Mouse (Mus musculus): ENCODE data around the gene Cacna1d.
A peak's percentile ranks its signal among the peaks of the same experiment; 100 is the strongest.

The Cacna1d gene

DNA sequence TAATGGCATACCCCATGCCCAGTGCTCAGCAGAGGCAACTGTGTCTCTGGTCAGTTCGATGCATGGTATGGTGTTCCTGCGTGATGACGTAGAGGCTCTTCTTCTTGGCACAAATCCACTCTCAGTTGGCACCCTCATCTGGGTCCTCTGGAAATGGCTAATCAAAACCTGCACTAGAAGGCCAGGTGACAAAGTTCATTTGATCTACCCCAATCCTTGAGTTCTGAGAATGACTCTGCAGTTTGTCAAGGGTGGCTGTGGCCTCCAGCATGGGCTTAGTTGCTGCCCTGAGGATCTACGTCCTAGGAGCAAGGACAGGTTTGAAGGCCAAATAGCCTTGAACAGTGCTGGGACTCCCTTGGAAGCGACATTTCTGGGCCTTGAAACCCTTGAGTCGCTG lies 472.4 kb downstream of the Cacna1d start:
- DNase-seq (ENCODE audit: low read depth) = no peak

DNA sequence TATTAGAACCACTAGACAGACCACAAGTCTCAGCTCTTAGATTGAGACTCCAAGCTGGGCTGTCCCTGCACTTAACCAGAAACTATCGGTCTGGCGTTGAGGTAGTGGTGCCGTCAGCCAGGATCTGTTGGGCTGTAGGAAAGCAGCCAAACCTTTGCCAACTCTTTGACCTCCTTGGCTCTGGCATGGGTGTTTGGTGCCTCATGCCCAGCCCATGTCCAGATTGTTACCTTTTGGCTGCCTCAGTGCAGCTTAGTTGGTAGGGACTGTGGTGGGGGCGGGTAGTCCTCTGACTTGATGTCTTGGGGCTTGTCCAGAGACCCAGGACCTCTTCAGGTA lies 472.8 kb downstream of the Cacna1d start:
- DNase-seq (ENCODE audit: low read depth) = peak; percentile 40

DNA sequence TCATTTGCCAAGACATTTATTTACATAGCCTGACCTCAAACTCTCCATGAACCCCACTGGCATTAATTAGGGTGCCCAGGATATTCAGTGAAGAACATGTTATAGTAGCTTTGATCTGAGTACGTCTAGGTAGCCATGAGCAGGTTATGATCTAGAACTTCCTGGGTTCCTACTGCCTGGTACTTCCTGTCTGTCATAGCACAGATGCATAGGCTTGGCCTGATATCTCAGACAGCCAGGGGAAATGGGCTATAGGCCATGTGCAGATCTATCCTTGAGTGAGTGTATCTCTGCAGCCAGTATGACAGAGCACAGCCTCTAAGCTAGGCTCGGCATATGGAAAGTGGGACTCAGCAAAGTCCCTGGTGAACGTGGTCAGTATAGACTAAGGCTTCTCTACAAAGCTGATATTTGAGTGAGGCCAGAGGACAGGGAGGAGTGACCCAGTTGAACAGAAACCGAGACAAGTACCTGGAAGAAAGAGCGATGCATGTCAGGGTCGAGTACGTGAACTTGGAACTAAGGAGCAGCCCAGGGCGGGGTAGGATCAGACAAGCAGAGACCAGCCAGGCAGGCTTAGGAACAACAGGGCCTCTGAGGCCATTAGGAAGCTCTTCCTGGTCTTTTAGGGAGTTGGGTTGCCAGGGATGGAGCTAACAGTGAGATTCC lies 473.3 kb downstream of the Cacna1d start:
- no peak for DNase-seq (ENCODE audit: low read depth)

DNA sequence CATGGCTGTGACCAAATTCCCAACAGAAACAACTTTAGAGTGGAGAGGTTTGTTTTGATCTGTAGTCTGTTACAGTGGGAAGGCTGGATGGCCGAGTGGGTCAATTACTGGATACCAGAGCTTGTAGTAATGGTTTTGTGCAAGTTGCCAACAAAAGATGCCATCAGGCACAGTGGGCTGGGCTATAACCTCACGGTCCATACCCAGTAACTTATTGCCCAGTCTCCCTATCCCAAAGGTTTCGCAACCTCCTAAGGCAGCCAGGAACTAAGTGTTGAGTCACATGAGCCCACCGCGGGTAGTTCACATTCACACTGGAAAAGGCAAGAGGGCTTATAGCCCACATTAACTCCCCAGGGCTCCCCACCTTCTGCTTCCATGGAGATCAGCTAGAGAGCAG lies 474.6 kb downstream of the Cacna1d start:
- DNase-seq (ENCODE audit: low read depth) = peak; percentile 85

DNA sequence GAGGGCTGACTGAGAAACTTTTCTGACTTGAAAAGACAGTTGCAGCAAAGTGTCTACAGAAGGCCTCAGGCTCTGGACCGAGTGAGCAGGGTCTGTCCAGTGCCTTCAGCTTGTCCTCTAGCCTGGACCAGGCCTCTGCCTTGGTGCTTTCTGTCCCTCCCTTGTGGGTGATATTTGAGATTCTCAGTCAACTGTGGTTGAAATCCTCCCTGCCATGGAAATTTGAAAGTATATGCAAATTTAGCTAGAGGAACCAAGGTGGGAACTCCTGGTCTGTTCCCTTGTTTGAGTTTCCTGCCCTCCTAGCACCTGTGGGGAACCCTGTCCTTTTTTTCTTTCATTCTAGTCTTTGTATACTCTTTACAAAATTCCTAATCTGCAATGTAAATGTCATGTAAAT lies 476.2 kb downstream of the Cacna1d start:
- no peak for DNase-seq (ENCODE audit: low read depth)

DNA sequence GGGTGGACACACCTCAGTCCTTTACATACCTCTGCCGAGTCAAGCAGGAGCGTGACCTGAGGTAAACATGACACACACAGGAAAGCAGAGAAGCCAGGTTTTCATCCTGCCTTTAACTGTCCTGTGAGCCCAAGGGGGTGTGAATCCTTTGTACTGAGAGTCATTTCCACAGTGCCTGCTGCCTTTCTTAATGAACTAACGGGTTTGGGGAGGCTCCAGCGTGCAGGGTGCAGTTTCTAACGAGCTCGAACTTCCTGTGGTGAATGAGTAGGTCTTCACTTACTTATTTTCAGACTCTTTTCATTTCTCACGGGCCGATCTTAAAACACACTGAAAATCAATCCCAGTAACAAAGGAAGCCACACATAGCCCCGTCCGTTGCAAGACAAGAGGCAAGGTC lies 476.8 kb downstream of the Cacna1d start:
- no peak for DNase-seq (ENCODE audit: low read depth)

DNA sequence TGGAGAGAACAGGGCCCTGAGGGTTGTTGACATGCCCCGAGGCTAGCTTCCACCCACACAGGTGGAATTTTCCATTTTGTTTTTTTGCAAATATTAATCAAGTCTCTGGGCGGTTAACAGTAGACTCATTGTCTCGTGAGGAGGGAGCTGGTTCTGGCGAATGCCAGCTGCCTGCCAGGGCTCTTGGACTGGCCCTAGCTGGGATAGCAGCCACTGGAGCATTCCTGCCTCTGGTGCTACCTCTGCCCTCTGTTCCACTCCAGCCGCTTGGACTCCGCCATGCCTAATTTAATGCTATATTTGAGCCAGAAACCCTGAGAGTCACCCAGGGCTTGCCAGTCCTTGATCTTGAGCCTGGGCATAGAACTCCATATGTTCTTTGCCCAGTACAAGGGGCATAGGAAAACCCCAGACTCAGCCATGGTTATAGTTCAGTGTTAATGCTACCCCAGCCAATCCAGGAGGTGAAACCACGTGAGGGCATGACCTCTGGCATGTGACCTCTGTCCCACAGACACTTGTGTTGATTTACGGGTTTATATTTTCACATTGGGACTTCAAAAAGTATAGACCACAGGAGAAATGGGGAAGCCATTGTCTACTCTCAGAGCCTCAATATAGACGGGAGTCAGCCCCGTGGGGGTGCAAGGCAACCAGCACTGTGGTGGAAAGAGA lies 479.2 kb downstream of the Cacna1d start:
- peak; percentile 85 for DNase-seq (ENCODE audit: low read depth)

DNA sequence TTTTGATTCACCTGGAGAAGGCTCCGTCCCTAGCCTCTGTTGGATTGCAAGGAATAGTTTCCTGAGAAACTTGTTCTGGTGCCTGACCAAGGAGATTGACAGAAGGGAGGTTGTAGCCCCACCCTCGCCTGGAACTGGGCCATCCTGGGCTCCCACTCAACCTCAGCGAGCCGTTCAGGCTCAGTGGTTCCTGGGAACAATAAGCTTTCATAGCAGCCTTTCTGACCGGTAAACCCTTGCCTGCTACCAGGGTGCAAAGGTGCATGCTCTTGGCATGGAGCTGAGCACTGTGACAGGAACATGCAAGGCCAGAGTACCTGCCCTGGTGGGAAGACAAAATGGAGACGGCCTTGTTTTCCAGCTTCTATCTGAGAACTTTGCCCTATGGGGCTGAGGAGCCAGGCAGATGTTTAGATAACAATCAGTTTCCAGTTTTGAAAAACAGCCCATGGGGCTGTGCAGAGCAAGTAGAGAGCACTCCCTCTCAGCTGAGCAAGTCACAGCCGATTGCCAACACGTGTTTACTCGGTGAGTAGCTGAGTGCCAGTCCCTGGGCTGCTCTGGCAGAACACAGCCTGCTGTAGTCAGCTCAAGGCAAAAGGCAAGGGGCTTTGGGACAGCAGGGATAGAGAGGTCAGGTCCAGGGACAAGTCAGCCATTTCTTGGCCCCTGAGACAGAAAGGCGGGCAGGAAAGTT lies 481.2 kb downstream of the Cacna1d start:
- DNase-seq (ENCODE audit: low read depth) = peak; percentile 83

DNA sequence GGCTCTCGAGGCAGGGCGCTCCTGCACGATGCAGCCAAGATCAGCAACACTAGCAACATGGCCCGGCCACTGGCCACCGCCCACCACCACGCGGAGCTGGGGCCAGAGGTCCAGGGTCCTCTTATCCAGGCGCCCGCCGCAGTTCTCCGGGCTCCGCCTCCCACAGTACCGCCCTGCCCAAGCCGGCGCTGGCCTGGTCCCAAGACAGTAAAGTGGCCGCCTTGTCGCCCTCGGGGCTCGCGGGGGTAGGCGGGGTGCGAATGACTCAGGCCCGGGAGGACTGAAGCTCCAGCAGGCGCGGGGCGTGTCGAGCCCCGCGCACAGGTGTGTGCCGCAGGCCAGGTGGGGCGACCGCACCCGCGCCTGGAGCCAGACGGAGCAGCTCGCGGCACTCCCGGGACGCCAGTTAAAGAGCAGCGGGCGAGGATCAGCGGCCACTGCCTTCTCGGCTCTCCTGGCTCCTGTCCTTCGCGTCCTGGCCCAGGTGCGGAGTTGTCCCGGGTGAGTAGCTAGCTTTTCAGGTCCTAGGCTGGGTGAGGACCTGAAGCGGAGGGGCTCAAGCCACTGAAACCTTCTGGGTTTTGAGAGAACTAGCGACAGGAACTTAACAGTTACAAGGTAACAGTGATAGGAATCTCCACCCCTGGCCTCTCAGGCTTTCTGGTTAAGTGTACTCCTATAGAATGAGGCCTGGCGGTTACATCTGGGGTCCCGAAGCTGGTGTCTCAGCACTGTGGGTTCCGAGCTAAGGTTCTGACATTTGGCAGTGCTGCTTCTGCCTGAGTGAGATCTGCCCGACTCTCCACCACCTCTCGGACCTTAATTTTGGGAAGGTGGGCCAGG lies 482.3 kb downstream of the Cacna1d start, which contains the start of the genes Il17rb and Chdh:
Gene Il17rb (minus strand): TSS at position 164 of the 843 bp plus-strand sequence.
Gene Chdh (plus strand): TSS at position 291 of the 843 bp plus-strand sequence.
- DNase-seq (ENCODE audit: low read depth) = no peak

DNA sequence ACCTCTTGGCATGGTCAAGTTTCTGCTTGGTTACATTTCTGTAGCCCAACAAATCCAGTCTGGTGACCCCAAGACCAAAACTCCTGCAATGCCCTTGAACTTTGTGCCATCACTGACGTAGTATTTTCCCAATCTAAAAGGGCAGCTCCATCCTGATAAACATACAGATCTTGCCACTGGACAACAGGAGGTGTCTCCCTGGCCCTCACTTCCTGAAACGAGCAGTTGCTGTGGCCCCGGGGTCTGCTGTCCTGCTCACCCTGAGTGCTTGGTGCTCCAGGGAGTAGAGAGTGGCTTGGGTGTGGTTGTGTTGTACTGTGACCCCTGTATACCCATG lies 491.8 kb downstream of the Cacna1d start:
- DNase-seq (ENCODE audit: low read depth) = no peak

DNA sequence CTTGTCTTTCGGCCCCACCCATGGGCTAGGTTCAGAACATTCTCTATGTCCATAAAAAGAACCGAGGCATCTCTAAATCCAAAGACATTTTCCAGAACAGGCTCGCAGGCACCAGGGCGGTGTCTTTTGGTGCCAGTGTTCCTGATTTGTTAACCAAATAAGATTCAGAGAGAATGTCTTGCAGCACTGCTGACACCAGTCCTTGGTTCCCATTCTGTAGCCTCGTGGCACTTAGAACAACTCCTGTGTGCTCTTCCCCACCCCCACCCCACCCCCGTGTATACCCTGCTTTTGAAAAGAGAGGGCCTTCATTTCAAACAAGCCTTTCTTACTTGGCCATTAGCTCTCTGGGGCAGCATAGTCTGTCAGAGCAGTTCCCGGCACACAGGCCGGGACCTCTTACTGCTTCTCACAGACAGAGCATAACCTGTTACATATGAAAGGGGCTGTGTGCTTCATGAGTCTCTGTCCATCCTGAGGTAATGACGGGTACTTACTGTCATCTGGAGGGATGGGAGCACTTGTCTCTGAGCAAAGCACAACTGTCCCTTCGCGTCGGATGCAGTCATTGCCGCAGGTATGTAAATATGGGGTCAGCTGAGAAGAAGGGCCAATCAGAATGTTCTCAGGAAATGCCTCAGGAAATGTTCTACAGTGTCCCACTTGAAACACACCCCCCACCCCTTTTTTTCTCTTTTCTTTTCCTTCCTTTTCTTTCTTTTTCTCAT lies 492.3 kb downstream of the Cacna1d start:
- no peak for DNase-seq (ENCODE audit: low read depth)

DNA sequence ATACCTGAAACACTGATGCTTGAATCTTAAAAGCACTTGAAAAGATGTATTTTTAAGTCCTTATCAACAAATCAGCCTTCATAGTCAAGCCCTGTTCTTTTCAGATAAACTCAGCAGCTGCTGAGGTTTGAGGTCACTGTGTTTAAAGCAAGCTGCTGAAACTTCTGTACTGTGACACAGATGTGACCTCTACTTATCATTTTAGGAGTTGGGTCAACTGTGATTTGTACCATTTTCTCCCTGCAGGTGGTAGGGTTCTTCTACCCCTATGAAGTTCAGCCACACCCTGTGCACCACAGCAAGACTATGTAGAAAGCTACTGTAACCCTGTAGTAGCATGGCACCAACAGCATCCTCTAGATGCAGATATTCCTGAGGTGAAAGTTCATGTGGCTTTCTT lies 493.9 kb downstream of the Cacna1d start:
- no peak for DNase-seq (ENCODE audit: low read depth)

DNA sequence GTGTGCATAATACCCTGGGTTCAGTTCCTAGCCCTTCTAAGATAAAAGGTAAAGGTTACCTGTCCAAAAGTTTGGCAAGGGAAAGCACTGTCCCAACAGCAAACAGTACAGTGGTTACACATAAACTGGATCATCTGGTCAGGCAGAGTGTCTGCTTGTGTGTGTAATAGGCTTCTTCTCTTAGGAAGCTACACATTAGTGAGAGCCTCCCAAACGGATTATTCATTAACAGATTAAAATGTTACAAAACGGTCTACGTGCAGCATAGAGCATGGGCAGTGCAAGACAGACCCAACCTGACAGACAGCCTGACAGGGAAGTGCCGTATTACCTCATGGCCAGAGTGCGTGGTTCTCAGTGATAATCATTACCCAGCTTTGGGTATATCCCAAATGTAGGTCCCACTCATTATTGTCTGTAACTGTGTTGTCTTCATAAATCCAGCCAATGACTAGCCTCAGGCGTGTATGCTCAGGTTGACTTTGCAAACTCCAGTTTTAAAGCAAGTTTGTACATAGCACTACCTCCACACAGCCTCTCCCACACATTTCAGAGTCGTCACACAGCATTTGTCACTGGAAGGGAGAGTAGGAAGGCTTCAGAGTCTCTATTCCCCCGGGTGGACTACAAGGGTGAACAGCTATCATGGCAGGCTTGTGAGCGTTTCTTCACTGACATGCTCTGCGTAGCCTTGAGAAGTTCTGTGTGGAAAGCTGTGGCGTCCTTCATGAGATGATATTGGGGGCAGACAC lies 495.1 kb downstream of the Cacna1d start:
- DNase-seq (ENCODE audit: low read depth) = no peak

DNA sequence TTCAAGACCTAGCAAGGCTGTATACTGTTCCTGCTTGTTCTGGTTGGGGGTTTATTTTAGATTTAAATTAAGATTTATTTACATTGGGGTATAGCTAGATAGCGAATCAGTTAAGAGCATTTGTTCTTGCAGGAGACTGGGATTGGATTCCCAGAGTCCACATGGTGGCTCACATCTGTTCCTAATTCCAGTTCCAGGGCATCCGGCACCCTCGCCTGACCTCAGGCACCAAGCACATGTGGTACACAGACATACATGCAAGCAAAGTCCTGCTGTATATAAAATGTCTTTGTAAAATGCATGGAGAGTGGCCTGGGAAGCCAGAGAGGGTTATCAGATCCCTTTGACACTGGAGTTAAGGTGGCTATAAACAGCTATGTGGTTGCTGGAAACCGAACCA lies 496.3 kb downstream of the Cacna1d start:
- DNase-seq (ENCODE audit: low read depth) = no peak
